8 mouse cellular contexts compared by ENCODE assay signal in genomic region chr4:95556663-95557332, GRCm38 (mm10). TPM values are rescaled to one million over a fixed set of nuclear protein-coding genes. Genes with fewer than 3 reads are reported as not detected.
DNase-seq lines count a peak whose midpoint lies in the region; ATAC-seq and TF ChIP-seq lines count a peak whose summit lies in the region.

No protein-coding gene starts in this region.

- no peaks in the 10 kb centered on the region for H3K36me3 ChIP-seq in kidney, postnatal 0 days (ENCODE audit: insufficient read depth, low read length)
- no peaks in the 10 kb centered on the region for H3K36me3 ChIP-seq in midbrain, postnatal 0 days (ENCODE audit: insufficient read depth, low read length)

- H3K4me1 ChIP-seq in kidney, postnatal 0 days (replicated peaks; ENCODE audit: insufficient read depth, low read length) = peaks cover 9% of the 10 kb centered on the region; the same call in 1 of the 2 replicates
- H3K4me1 ChIP-seq in cortical plate, adult 2 months (ENCODE audit: control insufficient read depth, insufficient read depth, low read length) = peaks cover 3% of the 10 kb centered on the region
- H3K4me1 ChIP-seq in midbrain, postnatal 0 days (ENCODE audit: insufficient read depth, low read length) = peaks cover 5% of the 10 kb centered on the region; the same call in 1 of the 2 replicates

- H3K9ac ChIP-seq in kidney, postnatal 0 days (ENCODE audit: low read depth, low read length) = peak overlapping the region; percentile 60
- peak overlapping the region; percentile 57 for H3K9ac ChIP-seq in midbrain, postnatal 0 days (replicated peaks; ENCODE audit: low read length, poor library complexity, severe bottlenecking)

- no peak for TF ChIP-seq CTCF in kidney, postnatal 0 days (IDR thresholded peaks at IDR 0.05; ENCODE audit: low read depth)
- no peak for TF ChIP-seq CTCF in cortical plate, adult 2 months (IDR thresholded peaks at IDR 0.05; ENCODE audit: extremely low read depth, insufficient read depth, low read length)
- TF ChIP-seq CTCF in midbrain, postnatal 0 days (IDR thresholded peaks at IDR 0.05) = no peak

- ATAC-seq in kidney, postnatal 0 days (replicated peaks; ENCODE audit: low FRiP score, low read depth) = no peak
- ATAC-seq in inflammation-experienced regulatory T-cells, adult 6 months = peak; percentile 25
- ATAC-seq in midbrain, postnatal 0 days (ENCODE audit: low FRiP score) = no peak; the same call in none of the 2 replicates

- no peak for TF ChIP-seq POLR2A in cortical plate, adult 2 months (IDR thresholded peaks at IDR 0.05; ENCODE audit: extremely low read depth, insufficient read depth, low read length)

- H3K9me3 ChIP-seq in kidney, postnatal 0 days (replicated peaks; ENCODE audit: low read length) = no peaks in the 10 kb centered on the region
- H3K9me3 ChIP-seq in midbrain, postnatal 0 days (ENCODE audit: low read length) = no peaks in the 10 kb centered on the region

- peak overlapping the region; percentile 42 for H3K4me3 ChIP-seq in kidney, postnatal 0 days (replicated peaks; ENCODE audit: low read depth, low read length)
- H3K4me3 ChIP-seq in cortical plate, adult 2 months (ENCODE audit: insufficient read depth, low read length) = peak overlapping the region; percentile 33
- H3K4me3 ChIP-seq in midbrain, postnatal 0 days (ENCODE audit: low read depth, low read length) = peak overlapping the region; percentile 37

- H3K27me3 ChIP-seq in kidney, postnatal 0 days (ENCODE audit: insufficient read depth, low read length) = no peaks in the 10 kb centered on the region
- no peaks in the 10 kb centered on the region for H3K27me3 ChIP-seq in midbrain, postnatal 0 days (ENCODE audit: insufficient read depth, low read length)

- peak overlapping the region; percentile 64; the same call in 1 of the 2 replicates for H3K27ac ChIP-seq in kidney, postnatal 0 days
- H3K27ac ChIP-seq in cortical plate, adult 2 months (ENCODE audit: insufficient read depth, low read length) = no peak overlapping the region
- peak overlapping the region; percentile 58; the same call in 1 of the 2 replicates for H3K27ac ChIP-seq in midbrain, postnatal 0 days (ENCODE audit: low read depth, low read length)

- no peak for DNase-seq in kidney, postnatal 0 days (ENCODE audit: low spot score)
- no peak for DNase-seq in kidney, postnatal 14 days
- no peak for DNase-seq in midbrain, postnatal 0 days (ENCODE audit: low spot score)
- DNase-seq in layer of hippocampus, postnatal 25 days (ENCODE audit: extremely low spot score in 1 of 2, low spot score in 1 of 2) = no peak
- DNase-seq in adrenal gland, adult 2 months = no peak
- no peak for DNase-seq in kidney, adult 11 months

- 24% methylated on average over 16 of the region's 16 CpGs for WGBS in kidney, postnatal 0 days
- WGBS in midbrain, postnatal 0 days = 44% methylated on average over 16 of the region's 16 CpGs

- peak overlapping the region; percentile 70 for H3K4me2 ChIP-seq in kidney, postnatal 0 days (ENCODE audit: low read length)
- H3K4me2 ChIP-seq in midbrain, postnatal 0 days (ENCODE audit: low read depth, low read length, poor library complexity, severe bottlenecking) = peak overlapping the region; percentile 56

RNA-seq across cellular contexts. Expression of gene Fggy, which starts 0.5 kb away (rescaled TPM):
- 35.3 and 43.2 TPM in 2 replicates for polyA plus RNA-seq in kidney, postnatal 0 days (2015; fragmentation: Nextera tagmentation; extraction: Ambion mirVana)
- polyA plus RNA-seq in cortical plate, adult 2 months (2012; rRNA removed) = 14.4 and 16.5 TPM in 2 replicates
- polyA plus RNA-seq in inflammation-experienced regulatory T-cells, adult 6 months (2017; shearing (Covaris generic)) = 1 to 10 TPM in 2 of 3 experiments, under 1 TPM in 1; 0.96 to 6.5 (median 3.8) TPM
- 6.2 and 9.1 TPM in 2 replicates for total RNA-seq in midbrain, postnatal 0 days (2014; rRNA removed)
- polyA plus RNA-seq in midbrain, postnatal 0 days (2015; fragmentation: Nextera tagmentation; extraction: Ambion mirVana) = 5.8 TPM in 2 replicates
- 10 to 100 TPM in 1 of 2 experiments, 1 to 10 TPM in 1; 9.9 to 10.4 TPM for total RNA-seq in layer of hippocampus, postnatal 25 days (2021)
- total RNA-seq in adrenal gland, adult 2 months (2021) = 10 to 100 TPM; 41.2 to 57.6 TPM
- 29.0 and 30.9 TPM in 2 replicates for polyA plus RNA-seq in adrenal gland, adult 2 months (2012; rRNA removed)
